Mouse (Mus musculus) embryonic facial prominence, embryonic 13.5 days (tissue): ENCODE results near the gene Ptpn21. TPM values are rescaled to one million over a fixed set of nuclear protein-coding genes. Genes with fewer than 3 reads are reported as not detected.

Source experiments
- ATAC-seq: fragments of 200-750 bp; cut with Nextera tagmentation; 2 replicates; pipeline ENCODE4 v1.8.0; 2017; ENCODE audit warnings: low read depth; ENCODE audit not compliant: insufficient number of reproducible peaks, insufficient read depth, low FRiP score, low TSS enrichment
- H3K27ac ChIP-seq: fragments of 300-500 bp; sonication (generic); 2 replicates; pipeline ENCODE4 v1.5.1; 2015; ENCODE audit warnings: moderate library complexity, mild to moderate bottlenecking, inconsistent platforms
- H3K27me3 ChIP-seq: fragments of 300-500 bp; sonication (generic); 2 replicates; pipeline ENCODE4 v1.6.1; 2015; ENCODE audit warnings: mild to moderate bottlenecking, inconsistent platforms
- H3K36me3 ChIP-seq: fragments of 300-500 bp; sonication (generic); 2 replicates; pipeline ENCODE4 v1.6.1; 2015; ENCODE audit warnings: mild to moderate bottlenecking, inconsistent platforms
- H3K4me1 ChIP-seq: fragments of 300-500 bp; sonication (generic); 2 replicates; pipeline ENCODE4 v1.6.1; 2015; ENCODE audit warnings: inconsistent platforms
- H3K4me2 ChIP-seq: fragments of 300-500 bp; sonication (generic); 2 replicates; pipeline ENCODE4 v1.6.1; 2015; ENCODE audit warnings: moderate library complexity, mild to moderate bottlenecking, inconsistent platforms
- H3K4me3 ChIP-seq: fragments of 300-500 bp; sonication (generic); 2 replicates; pipeline ENCODE4 v1.5.1; 2015; ENCODE audit warnings: mild to moderate bottlenecking, inconsistent platforms
- H3K9ac ChIP-seq: fragments of 300-500 bp; sonication (generic); 2 replicates; pipeline ENCODE4 v1.6.1; 2015; ENCODE audit warnings: mild to moderate bottlenecking, inconsistent platforms
- H3K9me3 ChIP-seq: fragments of 300-500 bp; sonication (generic); 2 replicates; pipeline ENCODE4 v1.6.1; 2016; ENCODE audit warnings: inconsistent platforms
- WGBS: fragments of 180-500 bp; shearing (Covaris S2); methylation state at CpG from one replicate; pipeline ENCODE4 v1.1.7; 2015; ENCODE audit warnings: mixed read lengths; 5-methylcytosine and 5-hydroxymethylcytosine counted together
- polyA plus RNA-seq: library from polyadenylated mRNA; unstranded; fragments of >200 nt; fragmentation: Nextera tagmentation; extraction: Ambion mirVana; gene quantifications from 2 replicates; pipeline ENCODE4 v1.2.1, GENCODE M21; 2015

The Ptpn21 gene
- polyA plus RNA-seq, 1 experiment from 2014 or later = 5.4 TPM

- WGBS = 51% methylated on average over 3 of the region's 3 CpGs
- no peaks in the 10 kb centered on the region for H3K9me3 ChIP-seq
- ATAC-seq = no peak
- 0 out of 2 replicates have a peak, but pooled peaks cover 7% of the 10 kb centered on the region for H3K4me1 ChIP-seq
- peaks cover 19% of the 10 kb centered on the region for H3K27me3 ChIP-seq
- H3K9ac ChIP-seq = no peak overlapping the region
- no peak overlapping the region for H3K4me2 ChIP-seq
- no peak overlapping the region for H3K4me3 ChIP-seq
- no peak overlapping the region for H3K27ac ChIP-seq
- H3K36me3 ChIP-seq = no peaks in the 10 kb centered on the region
These were observed 3.9 kb upstream of the Ptpn21 start for GRCm38 (mm10) chr12:98741011-98741501.

- ATAC-seq = no peak
These were observed 671 bp upstream of the Ptpn21 start for GRCm38 (mm10) chr12:98737801-98738350.

GRCm38 (mm10) chr12:98734880-98735801 is 2.1 kb downstream of the Ptpn21 start:
- H3K9me3 ChIP-seq = no peaks in the 10 kb centered on the region
- peaks cover 22% of the 10 kb centered on the region for H3K4me1 ChIP-seq
- H3K4me3 ChIP-seq = peak overlapping the region; percentile 50
- no peak for ATAC-seq
- 8% methylated on average over 22 of the region's 22 CpGs for WGBS
- peaks cover 21% of the 10 kb centered on the region for H3K27me3 ChIP-seq
- H3K4me2 ChIP-seq = peak overlapping the region; percentile 83
- H3K27ac ChIP-seq = no peak overlapping the region
- H3K36me3 ChIP-seq = no peaks in the 10 kb centered on the region
- peak overlapping the region; percentile 67 for H3K9ac ChIP-seq

More at GRCm38 (mm10) chr12:98737801-98738350, 671 bp upstream of the Ptpn21 start:
- peak overlapping the region; percentile 91 for H3K9ac ChIP-seq
- peaks cover 22% of the 10 kb centered on the region for H3K4me1 ChIP-seq
- 13% methylated on average over 7 of the region's 7 CpGs for WGBS
- H3K4me3 ChIP-seq = peak overlapping the region; percentile 79
- H3K4me2 ChIP-seq = peak overlapping the region; percentile 89
- no peaks in the 10 kb centered on the region for H3K36me3 ChIP-seq
- peak overlapping the region; percentile 82; the same call in 1 of the 2 replicates for H3K27ac ChIP-seq
- no peaks in the 10 kb centered on the region for H3K9me3 ChIP-seq
- H3K27me3 ChIP-seq = peaks cover 22% of the 10 kb centered on the region

GRCm38 (mm10) chr12:98734246-98734879 is 2.8 kb downstream of the Ptpn21 start:
- peak overlapping the region; percentile 50 for H3K4me3 ChIP-seq
- H3K27ac ChIP-seq = no peak overlapping the region
- no peaks in the 10 kb centered on the region for H3K9me3 ChIP-seq
- peak overlapping the region; percentile 67 for H3K9ac ChIP-seq
- peaks cover 22% of the 10 kb centered on the region for H3K4me1 ChIP-seq
- H3K4me2 ChIP-seq = peak overlapping the region; percentile 83
- no peaks in the 10 kb centered on the region for H3K36me3 ChIP-seq
- under 1% methylated on average over 30 of the region's 30 CpGs for WGBS
- peaks cover 18% of the 10 kb centered on the region for H3K27me3 ChIP-seq
- ATAC-seq = peak; percentile 64; the same call in 1 of the 2 replicates

- Histone ChIP-seq H3K27ac (no peak overlapping the region), H3K9me3 (no peaks in the 10 kb centered on the region), H3K27me3 (peaks cover 13% of the 10 kb centered on the region), H3K4me3 (peak overlapping the region; percentile 50), H3K36me3 (no peaks in the 10 kb centered on the region), H3K4me2 (peak overlapping the region; percentile 83), H3K9ac (peak overlapping the region; percentile 67), H3K4me1 (peaks cover 22% of the 10 kb centered on the region)
- no peak for ATAC-seq
- 5% methylated on average over 12 of the region's 12 CpGs for WGBS
These were observed 3.4 kb downstream of the Ptpn21 start for GRCm38 (mm10) chr12:98733776-98734175.

- Histone ChIP-seq H3K27ac (no peak overlapping the region), H3K9me3 (no peaks in the 10 kb centered on the region), H3K9ac (peak overlapping the region; percentile 67), H3K4me3 (peak overlapping the region; percentile 50), H3K27me3 (peaks cover 7% of the 10 kb centered on the region), H3K4me1 (peaks cover 21% of the 10 kb centered on the region), H3K36me3 (no peaks in the 10 kb centered on the region), H3K4me2 (peak overlapping the region; percentile 83)
- no peak for ATAC-seq
- WGBS = 58% methylated on average over 3 of the region's 3 CpGs
These were observed 4.0 kb downstream of the Ptpn21 start for GRCm38 (mm10) chr12:98733165-98733564.

- H3K4me1 ChIP-seq = peaks cover 14% of the 10 kb centered on the region
- ATAC-seq = no peak
- H3K4me2 ChIP-seq = no peak overlapping the region
- 86% methylated on average over 11 of the region's 11 CpGs for WGBS
- no peak overlapping the region for H3K4me3 ChIP-seq
- H3K9ac ChIP-seq = no peak overlapping the region
- H3K27ac ChIP-seq = no peak overlapping the region
- H3K9me3 ChIP-seq = no peaks in the 10 kb centered on the region
- no peaks in the 10 kb centered on the region for H3K27me3 ChIP-seq
- no peaks in the 10 kb centered on the region for H3K36me3 ChIP-seq
These were observed 6.5 kb downstream of the Ptpn21 start for GRCm38 (mm10) chr12:98730682-98731081.

GRCm38 (mm10) chr12:98727186-98727585 is 10.0 kb downstream of the Ptpn21 start:
- WGBS = 72% methylated on average over 7 of the region's 7 CpGs
- Histone ChIP-seq H3K4me1 (no peaks in the 10 kb centered on the region), H3K9me3 (no peaks in the 10 kb centered on the region), H3K4me3 (no peak overlapping the region), H3K27ac (no peak overlapping the region), H3K27me3 (no peaks in the 10 kb centered on the region), H3K4me2 (no peak overlapping the region), H3K36me3 (no peaks in the 10 kb centered on the region), H3K9ac (no peak overlapping the region)
- ATAC-seq = no peak

- Histone ChIP-seq H3K4me1 (no peaks in the 10 kb centered on the region), H3K27me3 (no peaks in the 10 kb centered on the region), H3K4me3 (no peak overlapping the region), H3K9ac (no peak overlapping the region), H3K4me2 (no peak overlapping the region), H3K27ac (no peak overlapping the region), H3K36me3 (no peaks in the 10 kb centered on the region), H3K9me3 (no peaks in the 10 kb centered on the region)
- WGBS = 76% methylated on average over 7 of the region's 7 CpGs
- ATAC-seq = no peak
These were observed 11.1 kb downstream of the Ptpn21 start for GRCm38 (mm10) chr12:98726078-98726477.

- Histone ChIP-seq H3K4me1 (peaks cover 6% of the 10 kb centered on the region), H3K27me3 (no peaks in the 10 kb centered on the region), H3K4me2 (no peak overlapping the region), H3K4me3 (no peak overlapping the region), H3K27ac (no peak overlapping the region), H3K9me3 (no peaks in the 10 kb centered on the region), H3K9ac (no peak overlapping the region), H3K36me3 (no peaks in the 10 kb centered on the region)
- WGBS = 63% methylated on average over 5 of the region's 5 CpGs
- no peak for ATAC-seq
These were observed 12.2 kb downstream of the Ptpn21 start for GRCm38 (mm10) chr12:98724976-98725375.

- WGBS = 90% methylated on average over 7 of the region's 7 CpGs
These were observed 13.0 kb downstream of the Ptpn21 start for GRCm38 (mm10) chr12:98724224-98724623.

More at GRCm38 (mm10) chr12:98724224-98724623, 13.0 kb downstream of the Ptpn21 start:
- H3K27ac ChIP-seq = no peak overlapping the region
- H3K36me3 ChIP-seq = no peaks in the 10 kb centered on the region
- H3K4me2 ChIP-seq = no peak overlapping the region
- no peak overlapping the region for H3K9ac ChIP-seq
- H3K4me1 ChIP-seq = peaks cover 8% of the 10 kb centered on the region
- H3K4me3 ChIP-seq = no peak overlapping the region
- ATAC-seq = no peak
- no peaks in the 10 kb centered on the region for H3K27me3 ChIP-seq
- H3K9me3 ChIP-seq = no peaks in the 10 kb centered on the region
